Mouse (Mus musculus) CH12F3 (cell line): ENCODE measurements around the gene Cntnap3.
"Not testable (repeated sequence)": the region's sequence is repeated elsewhere in the genome, so short reads cannot be mapped to it uniquely, and the experiment has no call there.

ENCODE experiments used
- in situ Hi-C: fragments of 300-500 bp; cut with MboI; formaldehyde crosslinking; loops from 2 replicates; pipeline ENCODE4 v1.14.3; 2020; ENCODE audit warnings: low sequenced_read_pairs

Cntnap3 gene

GRCm38 (mm10) chr13:64903585-64904208 is at the start of gene Cntnap3:
TSS of gene Cntnap3 (minus strand) at chr13:64903955.
- in situ Hi-C loops: no loop called here

- in situ Hi-C loops: no loop called here
Observed at GRCm38 (mm10) chr13:64917191-64917590, 13.4 kb upstream of the Cntnap3 start, which contains the start of gene Spata31. TSS of gene Spata31 (plus strand) at chr13:64917406.

GRCm38 (mm10) chr13:64903132-64903531 is 623 bp downstream of the Cntnap3 start:
- in situ Hi-C loops: no loop called here

GRCm38 (mm10) chr13:64865397-64865796 is 38.4 kb downstream of the Cntnap3 start:
- in situ Hi-C loops: no loop called here

- in situ Hi-C loops: not testable (repeated sequence)
Observed at GRCm38 (mm10) chr13:64824856-64825255, 78.9 kb downstream of the Cntnap3 start.

- in situ Hi-C loops: no loop called here
Observed at GRCm38 (mm10) chr13:64745383-64745782, 158.4 kb downstream of the Cntnap3 start.

- in situ Hi-C loops: no loop called here
Observed at GRCm38 (mm10) chr13:64732244-64732643, 171.5 kb downstream of the Cntnap3 start.

- in situ Hi-C loops: no loop called here
Observed at GRCm38 (mm10) chr13:64716791-64717190, 187.0 kb downstream of the Cntnap3 start.

GRCm38 (mm10) chr13:64692463-64692862 is 211.3 kb downstream of the Cntnap3 start:
- in situ Hi-C loops: no loop called here
